Mouse (Mus musculus) neural tube, embryonic 11.5 days (tissue): ENCODE results near the gene Kcnh1. TPM values are rescaled to one million over a fixed set of nuclear protein-coding genes. Genes with fewer than 3 reads are reported as not detected.

Experiments
- ATAC-seq: fragments of 200-750 bp; cut with Nextera tagmentation; 2 replicates; pipeline ENCODE4 v1.8.0; 2017; ENCODE audit warnings: moderate number of reproducible peaks, mild to moderate bottlenecking, moderate TSS enrichment, moderate library complexity; ENCODE audit not compliant: insufficient read depth, low FRiP score, low TSS enrichment
- DNase-seq: peaks from one replicate; pipeline ENCODE4 v3.0.0-alpha.2; 2015; ENCODE audit warnings: low spot score
- H3K27ac ChIP-seq: fragments of 300-500 bp; sonication (generic); 2 replicates; pipeline ENCODE4 v1.5.1; 2014; ENCODE audit warnings: low read depth, mild to moderate bottlenecking, low read length
- H3K27me3 ChIP-seq: fragments of 300-500 bp; sonication (generic); 2 replicates; pipeline ENCODE4 v1.6.1; 2014; ENCODE audit warnings: mild to moderate bottlenecking, low read length, mixed read lengths; ENCODE audit not compliant: control insufficient read depth, insufficient read depth
- H3K36me3 ChIP-seq: fragments of 300-500 bp; sonication (generic); 2 replicates; pipeline ENCODE4 v1.6.1; 2014; ENCODE audit warnings: mild to moderate bottlenecking, low read length, moderate library complexity, mixed read lengths; ENCODE audit not compliant: control insufficient read depth, insufficient read depth
- H3K4me1 ChIP-seq: fragments of 300-500 bp; sonication (generic); 2 replicates; pipeline ENCODE4 v1.6.1; 2014; ENCODE audit warnings: low read length, mixed read lengths; ENCODE audit not compliant: control insufficient read depth, insufficient read depth
- H3K4me2 ChIP-seq: fragments of 300-500 bp; sonication (generic); 2 replicates; pipeline ENCODE4 v1.6.1; 2014; ENCODE audit warnings: low read depth, mild to moderate bottlenecking, moderate library complexity
- H3K4me3 ChIP-seq: fragments of 300-500 bp; sonication (generic); 2 replicates; pipeline ENCODE4 v1.5.1; 2014; ENCODE audit warnings: low read depth, low read length
- H3K9ac ChIP-seq: fragments of 300-500 bp; sonication (generic); 2 replicates; pipeline ENCODE4 v1.6.1; 2014; ENCODE audit warnings: mild to moderate bottlenecking, low read length
- H3K9me3 ChIP-seq: fragments of 300-500 bp; sonication (generic); 2 replicates; pipeline ENCODE4 v1.6.1; 2016; ENCODE audit warnings: low read length; ENCODE audit not compliant: control insufficient read depth
- WGBS: fragments of 180-500 bp; shearing (Covaris S2); extraction: QIAGEN DNeasy Blood & Tissue Kit; methylation state at CpG from one replicate; pipeline ENCODE4 v1.1.7; 2014; 5-methylcytosine and 5-hydroxymethylcytosine counted together
- polyA plus RNA-seq: library from polyadenylated mRNA; unstranded; fragments of >200 nt; fragmentation: Nextera tagmentation; extraction: Ambion mirVana; gene quantifications from 2 replicates; pipeline ENCODE4 v1.2.1, GENCODE M21; 2014

The Kcnh1 gene
- polyA plus RNA-seq, 1 experiment from 2014 or later = 1.0 TPM

GRCm38 (mm10) chr1:192347327-192347726 is 156.8 kb downstream of the Kcnh1 start:
- DNase-seq = no peak
- ATAC-seq = no peak
- H3K4me3 ChIP-seq = no peak overlapping the region
- H3K36me3 ChIP-seq = no peaks in the 10 kb centered on the region
- H3K4me2 ChIP-seq = no peak overlapping the region
- no peaks in the 10 kb centered on the region for H3K27me3 ChIP-seq
- no peak overlapping the region for H3K9ac ChIP-seq
- H3K9me3 ChIP-seq = no peaks in the 10 kb centered on the region
- H3K4me1 ChIP-seq = no peaks in the 10 kb centered on the region
- WGBS = 67% methylated on average over 5 of the region's 5 CpGs
- no peak overlapping the region for H3K27ac ChIP-seq

DNA sequence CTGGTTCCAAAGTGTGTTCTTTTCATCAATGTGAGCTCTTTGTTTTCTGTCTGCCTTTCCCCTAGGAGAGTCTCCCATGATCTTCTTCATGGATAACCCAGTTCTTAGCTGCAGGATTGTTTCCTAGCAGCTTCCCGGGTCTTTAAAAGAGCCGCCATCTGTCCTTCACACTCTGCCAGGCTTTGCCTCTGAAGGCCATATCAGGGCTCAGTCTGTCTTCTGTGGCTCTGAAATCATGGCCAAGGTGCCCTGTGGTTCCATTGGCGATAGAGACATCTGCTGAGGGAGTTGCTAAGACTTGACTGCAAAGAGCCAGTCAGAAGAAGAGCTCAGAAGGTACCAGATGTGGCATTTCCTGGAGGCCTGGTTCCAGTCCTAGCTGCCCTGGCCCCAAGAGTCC is 165.7 kb downstream of the Kcnh1 start:
- H3K36me3 ChIP-seq = no peaks in the 10 kb centered on the region
- 81% methylated on average over 3 of the region's 3 CpGs for WGBS

GRCm38 (mm10) chr1:192359212-192359611 is 168.6 kb downstream of the Kcnh1 start:
- DNase-seq (no peak), ATAC-seq (no peak)
- no peak overlapping the region for H3K27ac ChIP-seq
- no peak overlapping the region for H3K9ac ChIP-seq
- no peaks in the 10 kb centered on the region for H3K4me1 ChIP-seq
- H3K4me3 ChIP-seq = no peak overlapping the region
- WGBS = 87% methylated on average over 2 of the region's 2 CpGs
- no peaks in the 10 kb centered on the region for H3K27me3 ChIP-seq
- no peaks in the 10 kb centered on the region for H3K36me3 ChIP-seq
- H3K4me2 ChIP-seq = no peak overlapping the region
- no peaks in the 10 kb centered on the region for H3K9me3 ChIP-seq

More for the DNA sequence above, 165.7 kb downstream of the Kcnh1 start:
- Histone ChIP-seq H3K27me3 (no peaks in the 10 kb centered on the region), H3K4me2 (no peak overlapping the region), H3K4me1 (no peaks in the 10 kb centered on the region), H3K4me3 (no peak overlapping the region), H3K27ac (no peak overlapping the region), H3K9me3 (no peaks in the 10 kb centered on the region), H3K9ac (no peak overlapping the region)
- ATAC-seq (no peak), DNase-seq (no peak)

GRCm38 (mm10) chr1:192368336-192368735 is 177.8 kb downstream of the Kcnh1 start:
- H3K4me2 ChIP-seq = no peak overlapping the region
- H3K4me3 ChIP-seq = no peak overlapping the region
- no peak overlapping the region for H3K27ac ChIP-seq
- ATAC-seq (no peak), DNase-seq (no peak)
- H3K9me3 ChIP-seq = no peaks in the 10 kb centered on the region
- no peaks in the 10 kb centered on the region for H3K36me3 ChIP-seq
- no peaks in the 10 kb centered on the region for H3K4me1 ChIP-seq
- no peaks in the 10 kb centered on the region for H3K27me3 ChIP-seq
- WGBS = 67% methylated on average over 5 of the region's 5 CpGs
- no peak overlapping the region for H3K9ac ChIP-seq

DNA sequence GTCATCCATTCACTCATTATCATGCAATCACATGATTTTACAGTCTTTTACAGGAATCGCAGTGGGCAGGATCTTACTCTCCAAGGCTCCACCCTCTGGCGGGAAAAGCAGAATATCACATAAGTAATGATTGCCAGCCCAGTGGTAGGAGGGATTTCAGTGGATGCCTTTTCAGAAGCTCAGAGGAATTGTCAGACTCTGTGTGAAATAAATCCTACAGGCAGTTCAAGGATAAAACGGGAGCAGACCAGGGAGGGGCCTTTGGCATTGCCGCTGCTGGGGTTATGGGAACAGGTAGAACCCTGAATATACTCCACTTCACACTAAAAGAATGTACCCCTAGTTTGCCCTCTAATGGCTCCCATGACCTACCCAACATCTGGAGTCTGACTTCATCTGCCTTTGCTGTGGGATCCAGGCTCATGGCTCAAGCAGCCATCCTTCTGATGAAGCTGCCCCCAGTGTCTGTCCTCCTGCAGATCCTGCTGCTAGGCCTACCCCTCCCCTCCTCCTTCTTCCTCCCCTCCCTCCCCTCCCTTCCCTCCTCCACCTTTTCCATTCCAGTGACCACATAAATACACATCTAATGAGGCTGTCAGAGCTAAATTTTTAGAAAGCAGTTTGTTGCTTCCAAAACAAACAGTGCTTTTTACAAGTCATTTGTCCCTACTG is 181.5 kb downstream of the Kcnh1 start:
- no peaks in the 10 kb centered on the region for H3K4me1 ChIP-seq
- ATAC-seq (no peak), DNase-seq (no peak)
- no peak overlapping the region for H3K27ac ChIP-seq
- WGBS = 83% methylated on average over 4 of the region's 4 CpGs
- no peaks in the 10 kb centered on the region for H3K36me3 ChIP-seq
- H3K4me2 ChIP-seq = no peak overlapping the region
- H3K27me3 ChIP-seq = no peaks in the 10 kb centered on the region
- H3K4me3 ChIP-seq = no peak overlapping the region
- no peaks in the 10 kb centered on the region for H3K9me3 ChIP-seq
- no peak overlapping the region for H3K9ac ChIP-seq

- Histone ChIP-seq H3K4me1 (no peaks in the 10 kb centered on the region), H3K36me3 (no peaks in the 10 kb centered on the region), H3K4me3 (no peak overlapping the region), H3K9me3 (no peaks in the 10 kb centered on the region), H3K27ac (no peak overlapping the region), H3K4me2 (no peak overlapping the region), H3K27me3 (no peaks in the 10 kb centered on the region), H3K9ac (no peak overlapping the region)
- ATAC-seq (no peak), DNase-seq (no peak)
- WGBS = 83% methylated on average over 4 of the region's 4 CpGs
Measured at GRCm38 (mm10) chr1:192378546-192379075, 188.0 kb downstream of the Kcnh1 start.

DNA sequence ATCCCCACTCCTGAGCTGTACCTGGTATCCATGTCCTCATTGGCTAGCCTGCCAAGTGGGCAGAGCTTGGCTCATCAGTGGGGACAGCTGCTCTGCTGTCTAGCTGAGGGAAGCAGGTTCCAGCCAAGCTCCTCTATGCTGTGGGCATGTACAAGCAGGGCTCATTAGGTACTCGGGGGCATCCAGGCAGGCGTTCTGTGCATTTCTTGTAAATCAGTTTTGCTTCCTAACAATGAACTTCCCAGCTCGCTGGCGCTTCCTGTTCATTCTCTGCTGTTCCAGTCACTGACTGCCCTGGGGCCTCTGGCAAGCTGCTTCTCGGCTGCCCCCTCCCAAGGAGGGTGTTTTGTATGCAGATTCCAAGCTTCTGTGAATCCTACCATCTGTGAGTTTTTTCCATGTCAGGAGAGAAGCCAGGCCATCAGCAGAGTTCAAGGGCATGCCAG is 190.0 kb downstream of the Kcnh1 start:
- Histone ChIP-seq H3K36me3 (no peaks in the 10 kb centered on the region), H3K27me3 (no peaks in the 10 kb centered on the region), H3K4me3 (no peak overlapping the region), H3K4me1 (no peaks in the 10 kb centered on the region), H3K9ac (no peak overlapping the region), H3K27ac (no peak overlapping the region), H3K9me3 (no peaks in the 10 kb centered on the region), H3K4me2 (no peak overlapping the region)
- ATAC-seq (no peak), DNase-seq (no peak)
- 71% methylated on average over 5 of the region's 5 CpGs for WGBS

- H3K9me3 ChIP-seq = no peaks in the 10 kb centered on the region
Measured at GRCm38 (mm10) chr1:192387624-192388023, 197.1 kb downstream of the Kcnh1 start.

DNA sequence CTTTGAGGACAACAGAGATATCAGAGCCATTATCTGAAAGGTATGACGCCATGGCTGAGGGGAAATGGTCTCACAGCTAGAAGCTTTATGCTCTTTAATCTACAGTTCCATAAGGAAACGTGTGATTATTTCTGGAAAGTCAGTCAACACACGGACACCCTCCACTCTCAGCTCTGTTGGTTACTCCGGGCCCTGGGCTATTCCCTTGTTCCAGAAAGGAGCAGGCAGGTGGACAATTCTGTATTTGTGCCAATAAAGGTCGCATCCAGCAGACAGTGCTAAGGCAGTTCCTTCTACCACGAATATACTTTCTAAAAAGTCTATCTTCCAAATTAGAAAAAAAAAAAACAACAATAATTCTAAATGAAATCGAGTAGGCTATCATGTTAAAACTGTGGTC is 200.5 kb downstream of the Kcnh1 start:
- H3K4me3 ChIP-seq = no peak overlapping the region
- H3K9ac ChIP-seq = no peak overlapping the region
- DNase-seq (no peak), ATAC-seq (no peak)
- no peaks in the 10 kb centered on the region for H3K9me3 ChIP-seq
- WGBS = 88% methylated on average over 7 of the region's 7 CpGs
- H3K4me1 ChIP-seq = no peaks in the 10 kb centered on the region
- H3K27me3 ChIP-seq = no peaks in the 10 kb centered on the region
- H3K36me3 ChIP-seq = no peaks in the 10 kb centered on the region
- no peak overlapping the region for H3K4me2 ChIP-seq
- no peak overlapping the region for H3K27ac ChIP-seq

More at GRCm38 (mm10) chr1:192387624-192388023, 197.1 kb downstream of the Kcnh1 start:
- Histone ChIP-seq H3K27ac (no peak overlapping the region), H3K4me1 (no peaks in the 10 kb centered on the region), H3K27me3 (no peaks in the 10 kb centered on the region), H3K9ac (no peak overlapping the region), H3K4me2 (no peak overlapping the region), H3K36me3 (no peaks in the 10 kb centered on the region), H3K4me3 (no peak overlapping the region)
- DNase-seq (no peak), ATAC-seq (no peak)
